Mouse (Mus musculus) heart, adult 2 months (tissue): ENCODE results near the gene Kbtbd4. TPM values are rescaled to one million over a fixed set of nuclear protein-coding genes. Genes with fewer than 3 reads are reported as not detected.
"Not testable (repeated sequence)": the region's sequence is repeated elsewhere in the genome, so short reads cannot be mapped to it uniquely, and the experiment has no call there.

ENCODE experiments used
- DNase-seq, 2 experiments: peaks; one replicate each; pipeline ENCODE4 v3.0.0; 2021
- H3K27ac ChIP-seq: fragments of 200-600 bp; 2 replicates; pipeline ENCODE4 v1.8.1; 2022
- H3K27me3 ChIP-seq: fragments of 200-500 bp; 2 replicates; pipeline ENCODE4 v1.6.1; 2012; ENCODE audit warnings: mild to moderate bottlenecking, low read length, inconsistent platforms, mixed read lengths; ENCODE audit not compliant: control insufficient read depth, insufficient read depth
- H3K36me3 ChIP-seq: fragments of 200-500 bp; 2 replicates; pipeline ENCODE4 v1.6.1; 2012; ENCODE audit warnings: low read length, inconsistent platforms; ENCODE audit not compliant: control insufficient read depth, insufficient read depth
- H3K4me1 ChIP-seq: fragments of 200-500 bp; 2 replicates; pipeline ENCODE4 v1.6.1; 2011; ENCODE audit warnings: low read length; ENCODE audit not compliant: control insufficient read depth, insufficient read depth
- H3K4me3 ChIP-seq: fragments of 200-600 bp; 2 replicates; pipeline ENCODE4 v1.8.1; 2022
- H3K79me2 ChIP-seq: fragments of 200-500 bp; replicated peaks from 2 replicates; pipeline ENCODE4 v1.6.1; 2012; ENCODE audit warnings: mild to moderate bottlenecking, inconsistent platforms, low read length, moderate library complexity, mixed read lengths; ENCODE audit not compliant: control insufficient read depth, insufficient read depth
- H3K9ac ChIP-seq: fragments of 200-500 bp; 2 replicates; pipeline ENCODE4 v1.6.1; 2012; ENCODE audit warnings: low read depth, mild to moderate bottlenecking, control low read depth, inconsistent platforms, low read length, mixed read lengths
- CTCF ChIP-seq: fragments of 200-600 bp; IDR thresholded peaks from 2 replicates; pipeline ENCODE4 v1.8.1; 2022; ENCODE audit warnings: antibody characterized with exemption, mild to moderate bottlenecking, moderate library complexity
- EP300 ChIP-seq: fragments of 200-500 bp; IDR thresholded peaks from 2 replicates; pipeline ENCODE4 v1.6.1; 2011; ENCODE audit warnings: low read depth, low read length, control low read depth; ENCODE audit not compliant: insufficient read depth
- POLR2A ChIP-seq: fragments of 200-500 bp; IDR thresholded peaks from 2 replicates; pipeline ENCODE4 v1.6.1; 2011; ENCODE audit warnings: mild to moderate bottlenecking, low read depth, low read length, control low read depth; ENCODE audit not compliant: insufficient read depth
- WGBS: fragments of 180-500 bp; shearing (Covaris S2); methylation state at CpG from one replicate; pipeline ENCODE4 v1.1.7; 2018; 5-methylcytosine and 5-hydroxymethylcytosine counted together
- intact Hi-C: fragments of 180-260 bp; cut with DNase I; formaldehyde crosslinking; loops from one replicate; pipeline ENCODE4 v1.15.1; 2025
- polyA plus RNA-seq: library from polyadenylated mRNA; depleted of rRNA; stranded (reverse); fragments of >200 nt; gene quantifications from 2 replicates; pipeline ENCODE4 v1.2.3, GENCODE M21; 2012
- total RNA-seq, 2 experiments: library from RNA; stranded (reverse); gene quantifications; 2 replicates each; pipeline ENCODE4 v1.2.3; 2021

The Kbtbd4 gene
- total and polyA plus RNA-seq, 3 experiments = 14.0 to 23.4 (median 20.6) TPM

GRCm38 (mm10) chr2:90889550-90890548 is 14.7 kb upstream of the Kbtbd4 start:
- peak overlapping the region; percentile 46 for H3K9ac ChIP-seq
- no peaks in the 10 kb centered on the region for H3K79me2 ChIP-seq
- no peak overlapping the region for H3K27ac ChIP-seq
- H3K36me3 ChIP-seq = no peaks in the 10 kb centered on the region
- H3K4me3 ChIP-seq = peak overlapping the region; percentile 46
- intact Hi-C loops = no loop called here
- peak; percentile 51 to 63 for DNase-seq
- no peaks in the 10 kb centered on the region for H3K4me1 ChIP-seq
- TF ChIP-seq CTCF (peak; percentile 28; the same call in 1 of the 2 replicates), EP300 (no peak), POLR2A (no peak)
- H3K27me3 ChIP-seq = peaks cover 7% of the 10 kb centered on the region; the same call in 1 of the 2 replicates
- 4% methylated on average over 133 of the region's 133 CpGs for WGBS

GRCm38 (mm10) chr2:90893673-90894298 is 10.8 kb upstream of the Kbtbd4 start:
- Histone ChIP-seq H3K27me3 (0 out of 2 replicates have a peak, but pooled peaks cover 2% of the 10 kb centered on the region), H3K27ac (no peak overlapping the region), H3K4me1 (no peaks in the 10 kb centered on the region), H3K36me3 (peaks cover 6% of the 10 kb centered on the region), H3K79me2 (no peaks in the 10 kb centered on the region), H3K4me3 (no peak overlapping the region), H3K9ac (no peak overlapping the region)
- no peak for DNase-seq
- WGBS = 62% methylated on average over 6 of the region's 6 CpGs
- intact Hi-C loops = no loop called here
- TF ChIP-seq CTCF = no peak
- no peak for TF ChIP-seq POLR2A
- TF ChIP-seq EP300 = no peak

DNA sequence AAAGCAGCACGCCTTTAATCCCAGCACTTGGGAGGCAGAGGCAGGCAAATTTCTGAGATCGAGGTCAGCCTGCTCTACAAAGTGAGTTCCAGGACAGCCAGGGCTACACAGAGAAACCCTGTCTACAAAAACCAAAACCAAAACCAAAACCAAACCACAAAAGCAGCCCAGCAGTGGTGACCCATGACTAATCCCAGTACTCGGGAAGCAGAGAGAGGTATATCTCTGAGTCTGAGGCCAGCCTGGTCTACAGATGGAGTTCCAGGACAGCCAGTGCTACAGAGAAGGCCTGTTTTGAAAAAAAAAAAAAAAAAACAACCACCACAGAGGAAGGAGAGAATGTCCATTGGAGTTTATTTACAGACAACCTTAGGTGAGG is 10.3 kb upstream of the Kbtbd4 start:
- H3K27me3 ChIP-seq, DNase-seq, H3K79me2 ChIP-seq, H3K9ac ChIP-seq, intact Hi-C loops, H3K4me1 ChIP-seq, H3K27ac ChIP-seq, H3K36me3 ChIP-seq, H3K4me3 ChIP-seq: not testable (repeated sequence)
- 71% methylated on average over 3 of the region's 3 CpGs for WGBS

GRCm38 (mm10) chr2:90903398-90903797 is 1.1 kb upstream of the Kbtbd4 start:
- H3K9ac ChIP-seq = no peak overlapping the region; the same call in 1 of the 2 replicates
- 0 out of 2 replicates have a peak, but pooled peaks cover 2% of the 10 kb centered on the region for H3K36me3 ChIP-seq
- intact Hi-C loops = loop anchor here (5.0 kb wide), 3 partner anchors 36 to 299 kb away; partner anchors contain the start of genes Acp2, Mtch2 and Nr1h3

DNA sequence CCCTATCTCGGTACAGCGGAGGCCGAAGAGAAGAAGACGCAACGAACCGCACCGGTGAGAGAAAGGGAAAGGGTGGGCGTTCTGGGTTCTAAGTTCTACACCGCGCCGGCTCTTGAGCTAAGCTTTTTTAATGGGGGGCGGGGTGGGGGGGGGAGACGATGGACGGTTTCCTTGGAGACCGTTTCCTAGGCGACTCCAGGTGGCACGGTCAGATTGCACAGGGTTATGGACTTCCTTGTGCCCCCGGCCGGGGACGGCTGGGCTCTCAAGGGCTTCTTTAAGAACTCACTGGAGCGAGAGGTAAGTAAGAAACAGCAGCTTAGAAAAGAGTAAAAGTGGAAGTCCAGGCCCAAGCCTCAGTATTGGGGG is 300 bp downstream of the Kbtbd4 start:
- Histone ChIP-seq H3K27me3 (no peaks in the 10 kb centered on the region), H3K9ac (peak overlapping the region; percentile 79), H3K4me1 (peaks cover 9% of the 10 kb centered on the region), H3K4me3 (peak overlapping the region; percentile 75), H3K27ac (peak overlapping the region; percentile 96), H3K36me3 (0 out of 2 replicates have a peak, but pooled peaks cover 2% of the 10 kb centered on the region), H3K79me2 (no peaks in the 10 kb centered on the region)
- under 1% methylated on average over 21 of the region's 21 CpGs for WGBS
- no peak for TF ChIP-seq EP300
- TF ChIP-seq POLR2A = no peak
- no peak for TF ChIP-seq CTCF
- DNase-seq = no peak
- intact Hi-C loops = loop anchor here (1.0 to 5.0 kb wide), 4 partner anchors 12 to 297 kb away; partner anchors contain the start of genes Acp2, Mtch2 and Nr1h3

More at GRCm38 (mm10) chr2:90903398-90903797, 1.1 kb upstream of the Kbtbd4 start:
- H3K4me1 ChIP-seq = peaks cover 9% of the 10 kb centered on the region
- peak overlapping the region; percentile 96 for H3K27ac ChIP-seq
- no peaks in the 10 kb centered on the region for H3K79me2 ChIP-seq
- no peak for TF ChIP-seq CTCF
- TF ChIP-seq POLR2A = no peak
- no peak for TF ChIP-seq EP300
- 59% methylated on average over 2 of the region's 2 CpGs for WGBS
- no peaks in the 10 kb centered on the region for H3K27me3 ChIP-seq
- peak overlapping the region; percentile 75 for H3K4me3 ChIP-seq
- DNase-seq = no peak
